Mouse (Mus musculus): ENCODE measurements around the gene Nr2f2. TPM values are rescaled to one million over a fixed set of nuclear protein-coding genes. Genes with fewer than 3 reads are reported as not detected.

Nr2f2 gene
- polyA plus RNA-seq, 1 experiment from 2014 or later: 97.9 TPM

- 13% methylated on average over 14 of the region's 14 CpGs for WGBS
- H3K4me1 ChIP-seq: peaks cover 56% of the 10 kb centered on the region
These were observed 18.9 kb downstream of the Nr2f2 start for GRCm38 (mm10) chr7:70347618-70347958.

GRCm38 (mm10) chr7:70346951-70347617 is 19.5 kb downstream of the Nr2f2 start:
- Histone ChIP-seq H3K4me2 (peak overlapping the region; percentile 80), H3K9me3 (replicated peaks) (no peaks in the 10 kb centered on the region), H3K27ac (peak overlapping the region; percentile 97), H3K9ac (peak overlapping the region; percentile 85), H3K36me3 (ENCODE audit: poor library complexity, severe bottlenecking) (no peaks in the 10 kb centered on the region), H3K27me3 (peaks cover 89% of the 10 kb centered on the region), H3K4me1 (peaks cover 56% of the 10 kb centered on the region), H3K4me3 (peak overlapping the region; percentile 56)
- ATAC-seq: no peak
- WGBS: 10% methylated on average over 20 of the region's 20 CpGs

More at GRCm38 (mm10) chr7:70347618-70347958, 18.9 kb downstream of the Nr2f2 start:
- Histone ChIP-seq H3K27me3 (peaks cover 91% of the 10 kb centered on the region), H3K4me3 (peak overlapping the region; percentile 56), H3K27ac (peak overlapping the region; percentile 97), H3K9ac (peak overlapping the region; percentile 85), H3K9me3 (replicated peaks) (no peaks in the 10 kb centered on the region), H3K4me2 (peak overlapping the region; percentile 80), H3K36me3 (ENCODE audit: poor library complexity, severe bottlenecking) (no peaks in the 10 kb centered on the region)
- ATAC-seq: no peak

GRCm38 (mm10) chr7:70346010-70346536 is 20.5 kb downstream of the Nr2f2 start:
- Histone ChIP-seq H3K4me3 (peak overlapping the region; percentile 56), H3K4me2 (peak overlapping the region; percentile 80), H3K36me3 (ENCODE audit: poor library complexity, severe bottlenecking) (no peaks in the 10 kb centered on the region), H3K9ac (peak overlapping the region; percentile 85), H3K9me3 (replicated peaks) (no peaks in the 10 kb centered on the region), H3K27me3 (peaks cover 97% of the 10 kb centered on the region), H3K4me1 (peaks cover 56% of the 10 kb centered on the region), H3K27ac (peak overlapping the region; percentile 97)
- under 1% methylated on average over 35 of the region's 35 CpGs for WGBS
- peak; percentile 57 for ATAC-seq

GRCm38 (mm10) chr7:70343426-70343825 is 23.1 kb downstream of the Nr2f2 start:
- Histone ChIP-seq H3K4me1 (peaks cover 40% of the 10 kb centered on the region), H3K4me2 (peak overlapping the region; percentile 80), H3K9ac (peak overlapping the region; percentile 54), H3K36me3 (ENCODE audit: poor library complexity, severe bottlenecking) (no peaks in the 10 kb centered on the region), H3K4me3 (peak overlapping the region; percentile 4; the same call in 1 of the 2 replicates), H3K27ac (peak overlapping the region; percentile 79), H3K9me3 (replicated peaks) (no peaks in the 10 kb centered on the region), H3K27me3 (peaks cover 97% of the 10 kb centered on the region)
- no peak for ATAC-seq
- WGBS: 6% methylated on average over 5 of the region's 5 CpGs

- 9% methylated on average over 8 of the region's 8 CpGs for WGBS
- H3K4me3 ChIP-seq: 0 out of 2 replicates have a peak overlapping the region, but pooled peaks have one; percentile 7
- peak overlapping the region; percentile 79 for H3K27ac ChIP-seq
These were observed 23.8 kb downstream of the Nr2f2 start for GRCm38 (mm10) chr7:70342771-70343170.

GRCm38 (mm10) chr7:70342076-70342475 is 24.5 kb downstream of the Nr2f2 start:
- Histone ChIP-seq H3K27ac (no peak overlapping the region; the same call in 1 of the 2 replicates), H3K9me3 (replicated peaks) (no peaks in the 10 kb centered on the region), H3K9ac (no peak overlapping the region), H3K27me3 (peaks cover 97% of the 10 kb centered on the region), H3K4me3 (no peak overlapping the region), H3K4me1 (peaks cover 35% of the 10 kb centered on the region), H3K36me3 (ENCODE audit: poor library complexity, severe bottlenecking) (no peaks in the 10 kb centered on the region), H3K4me2 (0 out of 2 replicates have a peak overlapping the region, but pooled peaks have one; percentile 19)
- WGBS: 15% methylated on average over 2 of the region's 2 CpGs
- ATAC-seq: no peak

More at GRCm38 (mm10) chr7:70342771-70343170, 23.8 kb downstream of the Nr2f2 start:
- H3K4me1 ChIP-seq: peaks cover 35% of the 10 kb centered on the region
- no peaks in the 10 kb centered on the region for H3K9me3 ChIP-seq (replicated peaks)
- H3K36me3 ChIP-seq (ENCODE audit: poor library complexity, severe bottlenecking): no peaks in the 10 kb centered on the region
- H3K9ac ChIP-seq: peak overlapping the region; percentile 23; the same call in 1 of the 2 replicates
- H3K4me2 ChIP-seq: peak overlapping the region; percentile 80
- peaks cover 97% of the 10 kb centered on the region for H3K27me3 ChIP-seq
- no peak for ATAC-seq

GRCm38 (mm10) chr7:70339998-70340630 is 26.4 kb downstream of the Nr2f2 start:
- Histone ChIP-seq H3K27me3 (peaks cover 98% of the 10 kb centered on the region), H3K4me3 (no peak overlapping the region), H3K9ac (0 out of 2 replicates have a peak overlapping the region, but pooled peaks have one; percentile 3), H3K36me3 (ENCODE audit: poor library complexity, severe bottlenecking) (no peaks in the 10 kb centered on the region), H3K9me3 (replicated peaks) (no peaks in the 10 kb centered on the region), H3K4me2 (no peak overlapping the region), H3K4me1 (peaks cover 18% of the 10 kb centered on the region), H3K27ac (peak overlapping the region; percentile 73)
- no peak for ATAC-seq
- 14% methylated on average over 12 of the region's 12 CpGs for WGBS

- H3K36me3 ChIP-seq (ENCODE audit: poor library complexity, severe bottlenecking): no peaks in the 10 kb centered on the region
- H3K4me3 ChIP-seq: peak overlapping the region; percentile 31; the same call in 1 of the 2 replicates
- H3K4me2 ChIP-seq: peak overlapping the region; percentile 44
- 10% methylated on average over 7 of the region's 7 CpGs for WGBS
- H3K9ac ChIP-seq: peak overlapping the region; percentile 64; the same call in 1 of the 2 replicates
- no peaks in the 10 kb centered on the region for H3K9me3 ChIP-seq (replicated peaks)
- peak overlapping the region; percentile 85 for H3K27ac ChIP-seq
- H3K27me3 ChIP-seq: peaks cover 95% of the 10 kb centered on the region
- peaks cover 15% of the 10 kb centered on the region for H3K4me1 ChIP-seq
- ATAC-seq: no peak
These were observed 28.3 kb downstream of the Nr2f2 start for GRCm38 (mm10) chr7:70338265-70338640.

- H3K27ac ChIP-seq: peak overlapping the region; percentile 85
- peak overlapping the region; percentile 64 for H3K9ac ChIP-seq
- peaks cover 95% of the 10 kb centered on the region for H3K27me3 ChIP-seq
- WGBS: 2% methylated on average over 37 of the region's 37 CpGs
- peaks cover 15% of the 10 kb centered on the region for H3K4me1 ChIP-seq
- H3K9me3 ChIP-seq (replicated peaks): no peaks in the 10 kb centered on the region
- peak overlapping the region; percentile 44 for H3K4me2 ChIP-seq
- peak; percentile 39; the same call in 1 of the 2 replicates for ATAC-seq
- peak overlapping the region; percentile 31 for H3K4me3 ChIP-seq
- H3K36me3 ChIP-seq (ENCODE audit: poor library complexity, severe bottlenecking): no peaks in the 10 kb centered on the region
These were observed 28.8 kb downstream of the Nr2f2 start for GRCm38 (mm10) chr7:70337581-70338264.

GRCm38 (mm10) chr7:70336571-70337240 is 29.8 kb downstream of the Nr2f2 start:
- no peaks in the 10 kb centered on the region for H3K9me3 ChIP-seq (replicated peaks)
- H3K4me2 ChIP-seq: peak overlapping the region; percentile 44
- 8% methylated on average over 13 of the region's 13 CpGs for WGBS
- peak overlapping the region; percentile 31 for H3K4me3 ChIP-seq
- ATAC-seq: no peak
- no peaks in the 10 kb centered on the region for H3K36me3 ChIP-seq (ENCODE audit: poor library complexity, severe bottlenecking)
- peak overlapping the region; percentile 43 for H3K9ac ChIP-seq
- H3K4me1 ChIP-seq: peaks cover 25% of the 10 kb centered on the region
- H3K27me3 ChIP-seq: peaks cover 97% of the 10 kb centered on the region
- H3K27ac ChIP-seq: peak overlapping the region; percentile 85

- 22% methylated on average over 3 of the region's 3 CpGs for WGBS
- H3K4me3 ChIP-seq: peak overlapping the region; percentile 31
- H3K9ac ChIP-seq: peak overlapping the region; percentile 43
- H3K4me1 ChIP-seq: peaks cover 31% of the 10 kb centered on the region
- H3K27me3 ChIP-seq: peaks cover 97% of the 10 kb centered on the region
- H3K4me2 ChIP-seq: peak overlapping the region; percentile 44
- H3K27ac ChIP-seq: peak overlapping the region; percentile 85
- H3K36me3 ChIP-seq (ENCODE audit: poor library complexity, severe bottlenecking): no peaks in the 10 kb centered on the region
- no peak for ATAC-seq
- no peaks in the 10 kb centered on the region for H3K9me3 ChIP-seq (replicated peaks)
These were observed 30.4 kb downstream of the Nr2f2 start for GRCm38 (mm10) chr7:70336126-70336525.
